Mouse (Mus musculus): Measurements from ENCODE around the gene Arhgef16.

Arhgef16 gene

DNA sequence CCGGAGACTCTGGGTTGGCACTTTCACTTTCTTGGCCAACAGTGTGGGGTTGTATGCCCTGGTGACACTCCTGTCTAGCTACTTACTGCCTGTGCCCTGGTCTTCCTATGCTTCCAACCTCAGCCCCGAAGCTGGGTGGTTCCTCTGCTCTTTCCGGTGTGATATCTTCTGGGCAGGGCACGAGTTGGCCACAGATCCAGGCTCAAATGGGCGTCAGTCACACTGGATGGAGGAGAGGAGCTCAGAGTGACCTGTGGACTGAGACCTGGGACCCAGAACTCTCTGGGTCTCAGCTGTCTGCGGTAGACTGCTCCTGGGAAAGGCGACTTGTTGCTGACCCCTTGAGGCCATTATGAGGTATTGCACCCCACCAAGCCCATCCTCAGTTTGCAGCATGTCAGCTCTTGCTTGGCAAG is at the start of gene Arhgef16:
Gene Arhgef16 (minus strand): TSS at position 211 of the 416 bp plus-strand sequence.
- peak; percentile 53 to 80 for DNase-seq

DNA sequence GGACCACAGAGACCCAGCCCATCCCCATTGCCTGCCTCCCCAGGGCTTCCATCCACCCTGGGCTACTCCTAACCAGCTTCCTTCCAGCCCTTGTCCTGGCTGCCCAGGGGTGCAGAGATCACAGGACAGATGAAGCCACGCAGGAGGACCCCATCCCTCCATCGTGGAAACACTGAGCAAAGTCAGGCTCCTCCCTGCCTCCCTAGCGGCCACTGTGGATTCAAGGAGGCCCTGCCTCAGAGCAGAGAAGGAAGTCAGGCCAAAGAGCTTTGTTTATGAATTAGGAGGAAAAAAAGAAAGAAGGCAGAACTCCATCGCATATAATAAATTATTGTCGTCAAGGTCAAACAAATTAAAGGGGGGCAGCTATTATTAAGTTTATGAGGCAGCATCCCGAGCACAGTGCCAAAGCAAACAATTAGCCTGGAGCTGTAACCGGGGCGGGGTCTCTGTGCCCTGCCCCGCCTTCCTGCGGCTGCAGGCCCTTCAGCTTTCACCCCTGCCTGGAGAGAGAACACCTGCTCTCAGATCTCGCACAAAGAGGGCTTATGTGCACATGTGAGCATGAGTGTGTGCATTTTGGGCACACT is 46.8 kb upstream of the Arhgef16 start:
- peak in 1 of 2 experiments; percentile 48 for DNase-seq

- no peak for DNase-seq
These were observed 45.5 kb upstream of the Arhgef16 start for GRCm38 (mm10) chr4:154346731-154347522.

- peak; percentile 43 to 78 for DNase-seq
These were observed 35.2 kb upstream of the Arhgef16 start for GRCm38 (mm10) chr4:154336650-154337049.

GRCm38 (mm10) chr4:154335761-154336160 is 34.3 kb upstream of the Arhgef16 start, which contains the start of gene B230104I21Rik:
TSS of gene B230104I21Rik (plus strand) at chr4:154336127.
- no peak for DNase-seq

GRCm38 (mm10) chr4:154334699-154335402 is 33.4 kb upstream of the Arhgef16 start:
- peak in 1 of 2 experiments; percentile 23 for DNase-seq

DNA sequence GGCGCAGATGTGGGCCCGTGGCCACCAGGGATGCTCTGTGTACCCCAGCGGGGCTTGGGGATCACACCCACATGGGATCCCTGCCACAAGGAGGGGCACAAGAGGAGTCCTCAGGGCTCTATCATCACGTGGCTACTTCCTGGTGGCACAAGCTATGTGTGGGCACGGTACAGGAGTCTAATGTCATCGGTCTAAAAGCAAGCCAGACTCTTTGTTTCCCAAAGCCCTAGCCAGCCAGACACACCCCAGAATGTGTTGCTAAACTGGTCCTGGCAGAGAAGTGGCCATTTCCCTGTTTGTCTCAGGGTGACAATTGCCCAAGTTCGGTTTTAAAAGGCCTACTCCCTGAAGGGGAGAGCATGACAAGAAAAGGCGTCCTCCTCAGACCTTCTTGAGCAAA is 31.8 kb upstream of the Arhgef16 start:
- no peak for DNase-seq

DNA sequence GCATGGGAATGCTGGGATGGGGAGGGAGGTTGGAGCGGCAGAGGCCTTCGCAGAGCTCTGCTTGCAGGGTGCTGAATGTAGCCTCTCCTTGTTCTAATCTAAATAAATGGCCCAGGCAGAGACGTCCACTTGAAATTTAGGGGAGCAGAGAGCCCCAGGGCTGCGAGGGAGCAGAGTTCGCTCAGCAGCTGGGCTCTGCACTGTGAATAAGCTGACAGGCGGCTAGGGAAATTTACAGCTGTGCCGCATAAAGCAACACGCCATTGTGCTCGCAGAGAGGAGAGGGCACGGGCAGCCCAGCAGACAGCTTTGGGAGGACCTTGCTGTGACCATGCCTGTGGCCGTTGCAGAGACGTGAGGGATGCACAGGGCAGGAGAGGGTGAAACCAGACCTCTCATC is 29.8 kb upstream of the Arhgef16 start:
- no peak for DNase-seq

GRCm38 (mm10) chr4:154330001-154330400 is 28.5 kb upstream of the Arhgef16 start:
- DNase-seq = no peak

- DNase-seq = peak in 1 of 2 experiments; percentile 77
These were observed 27.4 kb upstream of the Arhgef16 start for GRCm38 (mm10) chr4:154328836-154329235.

- DNase-seq = no peak
These were observed 27.0 kb upstream of the Arhgef16 start for GRCm38 (mm10) chr4:154328431-154328830.

- DNase-seq = no peak
These were observed 23.9 kb upstream of the Arhgef16 start for GRCm38 (mm10) chr4:154325410-154325809.

GRCm38 (mm10) chr4:154313622-154313967 is 12.1 kb upstream of the Arhgef16 start:
- no peak for DNase-seq

GRCm38 (mm10) chr4:154312935-154313621 is 11.6 kb upstream of the Arhgef16 start:
- DNase-seq = no peak

GRCm38 (mm10) chr4:154312143-154312812 is 10.8 kb upstream of the Arhgef16 start:
- no peak for DNase-seq

DNA sequence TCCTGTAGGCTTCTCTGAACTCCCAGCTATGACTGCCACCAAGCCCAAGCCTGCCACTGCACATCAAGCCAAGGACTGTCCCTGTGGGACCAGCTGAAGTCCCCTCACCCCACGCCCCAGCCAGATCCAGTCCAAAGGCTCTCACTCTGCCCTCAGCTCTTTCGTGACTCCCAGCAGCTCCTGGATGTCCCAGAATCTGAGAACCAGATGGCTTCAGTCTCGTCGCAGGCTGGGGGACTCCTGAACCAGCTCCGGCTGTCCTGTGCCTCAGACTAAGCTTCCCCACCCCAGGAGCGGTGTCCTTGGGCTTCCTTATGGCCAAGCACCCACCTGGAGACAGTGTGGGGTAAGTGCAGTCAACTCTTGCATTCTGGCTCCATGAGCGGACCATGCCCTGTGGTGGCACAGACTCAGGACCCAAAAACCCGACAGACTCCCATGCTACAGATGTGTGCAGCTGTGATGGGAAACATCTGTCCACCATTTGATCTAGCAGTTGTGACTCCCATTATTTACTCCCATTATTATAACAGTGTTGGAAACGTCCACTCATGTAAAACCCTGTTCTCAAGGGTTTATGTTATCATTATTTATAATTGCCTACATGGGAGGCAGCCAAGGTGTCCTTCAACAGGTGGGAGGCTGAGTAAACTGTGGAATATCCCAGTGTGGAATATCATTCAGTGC is 9.2 kb upstream of the Arhgef16 start:
- DNase-seq = no peak

- DNase-seq = no peak
These were observed 7.7 kb upstream of the Arhgef16 start for GRCm38 (mm10) chr4:154309131-154309530.

DNA sequence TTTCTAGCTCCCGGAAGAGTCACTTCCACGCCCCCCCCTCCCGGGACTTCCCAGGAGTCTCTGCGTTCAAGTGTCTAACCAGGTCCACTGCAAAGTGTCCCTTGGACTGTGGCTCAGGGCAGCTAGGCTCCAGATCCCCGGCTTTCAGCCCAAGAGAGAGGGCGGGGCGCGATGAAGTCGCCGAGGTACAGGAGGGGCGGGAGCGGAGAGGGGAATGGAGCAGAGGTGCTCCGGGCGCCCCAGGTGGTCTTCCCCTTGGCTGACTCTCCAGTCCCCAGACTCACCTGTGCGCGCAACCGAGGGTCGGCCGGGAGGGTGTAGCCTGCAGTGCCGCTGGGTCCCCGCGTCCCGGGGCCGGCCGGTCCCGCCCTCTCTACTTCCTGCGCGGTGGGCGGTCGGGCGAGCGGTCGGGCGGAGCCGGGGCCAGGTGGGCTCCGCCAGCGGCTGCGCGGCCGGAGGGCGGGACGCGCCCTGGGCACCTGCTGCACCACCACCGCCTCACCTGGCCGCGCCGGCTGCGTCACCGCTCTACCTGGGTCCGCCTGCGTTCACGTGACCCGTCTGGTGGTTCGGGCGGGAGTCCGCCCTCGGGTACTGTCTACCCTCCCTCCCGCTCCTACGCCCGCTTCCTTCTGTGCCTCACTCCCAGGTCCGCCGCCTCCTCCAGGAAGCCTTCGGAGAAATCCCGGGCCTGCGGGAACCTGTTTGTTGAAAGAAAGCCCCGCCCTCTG is 1.8 kb downstream of the Arhgef16 start:
- DNase-seq = peak; percentile 87 to 95

DNA sequence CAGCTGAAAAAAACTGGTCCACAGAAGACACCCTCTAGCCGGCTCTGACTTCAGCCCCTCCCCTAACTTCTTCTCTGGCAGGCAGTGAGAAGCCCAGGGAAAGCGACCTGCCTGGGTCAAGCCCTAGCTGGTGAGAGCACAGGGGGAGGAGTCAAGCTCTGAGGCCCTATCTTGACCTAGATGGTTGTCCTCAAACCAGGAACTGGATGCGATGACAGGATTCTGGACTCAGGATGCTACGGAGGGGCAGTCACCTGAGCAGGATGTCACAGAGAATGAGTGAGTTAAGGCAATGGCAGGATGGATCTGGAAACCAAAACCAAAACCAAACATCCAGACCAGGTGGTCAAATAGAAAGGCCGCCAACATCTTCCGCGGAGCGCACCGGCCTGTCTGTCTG is 3.7 kb downstream of the Arhgef16 start:
- peak; percentile 82 to 92 for DNase-seq

GRCm38 (mm10) chr4:154294262-154294731 is 7.2 kb downstream of the Arhgef16 start:
- DNase-seq = peak; percentile 82 to 95

GRCm38 (mm10) chr4:154293735-154294201 is 7.7 kb downstream of the Arhgef16 start:
- peak; percentile 48 to 69 for DNase-seq

All from kidney, postnatal 25 days (tissue).